Mouse (Mus musculus) embryonic fibroblast, embryonic 13.5 days (primary cell): ENCODE results near the gene Ankrd26.

ENCODE experiments used
- CTCF ChIP-seq: IDR thresholded peaks from 2 replicates; pipeline ENCODE4 v1.5.1; 2011; ENCODE audit warnings: mild to moderate bottlenecking, control low read depth, low read length, moderate library complexity, borderline replicate concordance; ENCODE audit not compliant: insufficient read depth
- POLR2A ChIP-seq: IDR thresholded peaks from 2 replicates; pipeline ENCODE4 v1.6.1; 2011; ENCODE audit warnings: low read depth, mild to moderate bottlenecking, control low read depth, low read length, moderate library complexity

DNA sequence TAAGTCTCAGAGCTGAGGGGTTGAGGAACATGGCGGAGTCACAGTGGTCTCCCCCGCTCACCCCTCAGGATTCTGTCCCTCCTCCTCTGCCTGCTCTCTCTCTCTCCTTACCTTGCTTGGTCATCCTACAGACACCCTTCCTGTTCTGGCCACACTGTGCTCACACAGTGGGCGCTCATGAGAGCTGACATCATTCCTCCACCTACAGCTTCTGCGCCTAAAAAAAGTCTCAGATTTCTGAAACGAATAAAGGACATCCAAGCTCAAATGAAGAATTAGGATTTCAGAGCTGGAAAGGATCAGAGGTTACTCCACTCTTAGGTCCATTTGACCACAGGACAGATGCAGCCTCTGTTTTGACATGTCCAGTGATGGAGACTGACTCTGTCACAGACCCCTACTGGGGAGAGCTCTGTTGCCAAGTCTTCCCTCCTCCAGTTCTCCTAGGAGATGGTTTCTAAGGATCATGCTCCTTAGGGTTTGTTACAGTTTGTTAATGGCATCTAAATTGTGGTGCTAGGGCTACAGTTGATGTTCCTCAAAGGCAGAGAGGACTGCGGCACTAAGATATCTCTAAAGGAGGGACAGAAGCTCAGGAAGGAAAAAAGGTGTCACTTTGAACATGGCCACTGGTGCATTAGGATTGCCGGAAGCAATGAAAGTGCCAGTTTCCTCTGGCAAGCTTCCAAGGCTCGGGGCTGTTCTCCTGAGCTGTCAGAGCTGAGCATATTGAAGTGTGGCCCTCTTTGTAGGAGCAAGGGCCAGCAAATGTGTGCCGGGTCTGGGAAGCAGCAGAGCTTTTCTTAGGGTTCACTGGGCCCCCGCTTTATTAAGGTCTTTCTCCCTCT, 33.0 kb upstream of the Ankrd26 start:
- no peak for TF ChIP-seq POLR2A
- TF ChIP-seq CTCF = no peak
